Mouse (Mus musculus) intestine, postnatal 0 days (tissue): ENCODE data around the gene Psmd13. TPM values are rescaled to one million over a fixed set of nuclear protein-coding genes. Genes with fewer than 3 reads are reported as not detected.

Experiments used
- ATAC-seq: fragments of 200-750 bp; cut with Nextera tagmentation; 2 replicates; pipeline ENCODE4 v1.8.0; 2017; ENCODE audit warnings: mild to moderate bottlenecking, moderate TSS enrichment, moderate library complexity
- H3K27ac ChIP-seq: fragments of 300-500 bp; sonication (generic); 2 replicates; pipeline ENCODE4 v1.5.1; 2014; ENCODE audit warnings: mild to moderate bottlenecking, low read depth, low read length, moderate library complexity
- H3K27me3 ChIP-seq: fragments of 300-500 bp; sonication (generic); replicated peaks from 2 replicates; pipeline ENCODE4 v1.6.1; 2014; ENCODE audit warnings: low read length, mixed read lengths; ENCODE audit not compliant: control insufficient read depth, insufficient read depth
- H3K36me3 ChIP-seq: fragments of 300-500 bp; sonication (generic); 2 replicates; pipeline ENCODE4 v1.6.1; 2014; ENCODE audit warnings: mild to moderate bottlenecking, moderate library complexity; ENCODE audit not compliant: control insufficient read depth, insufficient read depth
- H3K4me1 ChIP-seq: fragments of 300-500 bp; sonication (generic); replicated peaks from 2 replicates; pipeline ENCODE4 v1.6.1; 2014; ENCODE audit warnings: antibody characterized with exemption, low read length, mixed read lengths; ENCODE audit not compliant: control insufficient read depth, insufficient read depth
- H3K4me2 ChIP-seq: fragments of 300-500 bp; sonication (generic); replicated peaks from 2 replicates; pipeline ENCODE4 v1.6.1; 2014; ENCODE audit warnings: low read depth, mild to moderate bottlenecking, moderate library complexity
- H3K4me3 ChIP-seq: fragments of 300-500 bp; sonication (generic); 2 replicates; pipeline ENCODE4 v1.5.1; 2014; ENCODE audit warnings: low read depth, low read length
- H3K9ac ChIP-seq: fragments of 300-500 bp; sonication (generic); 2 replicates; pipeline ENCODE4 v1.6.1; 2014; ENCODE audit warnings: mild to moderate bottlenecking, low read depth, low read length
- H3K9me3 ChIP-seq: fragments of 300-500 bp; sonication (generic); 2 replicates; pipeline ENCODE4 v1.6.1; 2016; ENCODE audit warnings: mixed run types; ENCODE audit not compliant: control insufficient read depth
- CTCF ChIP-seq: sonication (generic); IDR thresholded peaks from 2 replicates; pipeline ENCODE4 v1.5.1; 2016; ENCODE audit warnings: low read depth, mild to moderate bottlenecking, control low read depth, antibody characterized with exemption, moderate library complexity
- WGBS: fragments of 180-500 bp; shearing (Covaris S2); extraction: QIAGEN DNeasy Blood & Tissue Kit; methylation state at CpG from one replicate; pipeline ENCODE4 v1.1.7; 2014; 5-methylcytosine and 5-hydroxymethylcytosine counted together
- polyA plus RNA-seq: library from polyadenylated mRNA; unstranded; fragments of >200 nt; fragmentation: Nextera tagmentation; extraction: Ambion mirVana; gene quantifications from 2 replicates; pipeline ENCODE4 v1.2.1, GENCODE M21; 2015

Gene Psmd13
- polyA plus RNA-seq, 1 experiment from 2014 or later = 155 TPM

DNA sequence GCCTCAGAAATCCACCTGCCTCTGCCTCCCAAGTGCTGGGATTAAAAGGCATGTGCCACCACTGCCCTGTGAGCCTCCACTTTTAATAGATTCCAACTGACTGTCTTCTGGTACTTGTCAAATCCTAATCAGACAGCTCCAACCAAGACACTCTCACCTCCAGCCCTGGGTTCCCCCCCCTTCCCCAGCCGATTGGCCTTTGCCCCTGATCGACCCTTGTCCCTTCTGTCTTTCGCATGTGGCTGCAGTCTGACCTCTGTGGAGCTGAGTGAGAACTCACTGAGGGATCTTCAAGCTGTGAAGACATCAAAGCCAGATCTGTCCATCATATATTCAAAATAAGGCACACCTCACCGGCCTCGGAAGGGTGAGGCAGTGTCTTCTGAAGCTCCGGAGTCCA, 45.4 kb downstream of the Psmd13 start:
- Histone ChIP-seq H3K27ac (no peak overlapping the region), H3K9me3 (no peaks in the 10 kb centered on the region), H3K36me3 (peaks cover 47% of the 10 kb centered on the region), H3K4me3 (no peak overlapping the region), H3K9ac (no peak overlapping the region), H3K4me1 (peaks cover 3% of the 10 kb centered on the region; the same call in 1 of the 2 replicates), H3K4me2 (no peak overlapping the region), H3K27me3 (peaks cover 2% of the 10 kb centered on the region; the same call in 1 of the 2 replicates)
- WGBS = 77% methylated on average over 6 of the region's 6 CpGs
- no peak for ATAC-seq
- no peak for TF ChIP-seq CTCF

DNA sequence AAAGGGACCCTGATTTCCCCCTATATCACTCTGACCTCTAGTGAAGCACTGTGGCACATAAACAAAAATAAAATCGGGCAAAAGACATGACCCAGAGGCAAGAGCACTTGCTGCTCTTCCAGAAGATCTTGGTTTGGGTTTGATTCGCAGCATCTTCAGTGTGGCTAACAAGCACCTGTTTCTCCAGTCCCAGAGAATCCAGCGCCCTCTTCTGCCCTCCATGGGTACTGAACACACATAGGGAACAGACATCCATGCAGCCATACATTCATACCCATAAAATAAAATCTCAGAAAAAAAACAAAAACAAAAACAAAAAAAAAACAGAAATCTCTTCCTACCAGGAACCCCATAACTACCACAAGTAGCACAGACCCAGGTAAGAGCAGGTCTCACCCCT, 56.7 kb downstream of the Psmd13 start:
- Histone ChIP-seq H3K4me3 (no peak overlapping the region), H3K9ac (no peak overlapping the region), H3K27me3 (no peaks in the 10 kb centered on the region), H3K27ac (no peak overlapping the region), H3K4me2 (no peak overlapping the region), H3K36me3 (no peaks in the 10 kb centered on the region), H3K9me3 (no peaks in the 10 kb centered on the region), H3K4me1 (peaks cover 14% of the 10 kb centered on the region)
- no peak for ATAC-seq
- TF ChIP-seq CTCF = peak; percentile 69
- 63% methylated on average over 3 of the region's 3 CpGs for WGBS

DNA sequence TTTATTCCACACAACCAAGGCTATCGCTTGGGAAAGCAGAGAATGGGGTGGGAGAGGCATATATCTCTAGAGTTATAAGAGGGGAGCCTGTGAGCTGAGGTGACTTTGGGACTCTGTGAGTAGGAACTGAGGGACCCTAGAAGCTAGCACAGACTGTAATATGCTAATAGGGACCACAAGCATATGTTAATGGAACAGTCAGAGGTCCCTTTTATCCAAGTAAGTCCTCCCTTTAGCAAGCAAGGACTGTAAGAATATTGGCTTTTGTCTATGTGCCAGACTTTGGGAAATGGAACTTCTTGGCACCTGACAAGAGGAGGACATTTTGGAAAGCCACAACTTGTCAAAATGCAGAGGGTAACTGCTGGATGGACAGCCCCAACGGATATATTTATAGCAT, 57.1 kb downstream of the Psmd13 start:
- no peak overlapping the region for H3K9ac ChIP-seq
- H3K36me3 ChIP-seq = no peaks in the 10 kb centered on the region
- peaks cover 14% of the 10 kb centered on the region for H3K4me1 ChIP-seq
- TF ChIP-seq CTCF = no peak
- no peaks in the 10 kb centered on the region for H3K9me3 ChIP-seq
- no peaks in the 10 kb centered on the region for H3K27me3 ChIP-seq
- H3K4me2 ChIP-seq = no peak overlapping the region
- no peak overlapping the region for H3K27ac ChIP-seq
- ATAC-seq = no peak
- no peak overlapping the region for H3K4me3 ChIP-seq
- WGBS = 59% methylated on average over 2 of the region's 2 CpGs

DNA sequence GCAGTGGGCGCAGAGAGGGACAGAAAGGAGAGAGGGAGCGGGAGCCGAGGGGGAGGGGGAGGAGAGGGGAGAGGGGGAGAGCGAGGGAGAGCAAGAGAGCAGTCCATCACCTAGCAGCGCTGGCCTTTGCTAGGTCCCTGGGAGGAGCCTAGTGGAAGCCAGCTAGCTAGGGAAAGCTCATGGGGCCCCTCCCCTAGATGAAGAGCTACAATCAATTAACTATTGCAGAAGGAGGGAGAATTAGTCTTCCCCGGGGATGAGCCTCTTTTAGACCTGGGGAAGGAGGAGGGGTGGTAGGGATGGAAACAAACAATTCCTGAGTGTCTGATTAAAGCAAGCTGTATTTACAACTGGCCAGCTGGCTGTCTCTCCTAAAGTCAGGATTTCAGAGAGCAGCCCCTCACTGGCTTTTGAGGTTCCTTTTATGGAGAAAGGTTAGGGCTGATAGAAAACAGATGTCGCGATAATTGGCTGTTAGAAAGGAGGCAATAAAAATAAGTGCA, 58.0 kb downstream of the Psmd13 start:
- Histone ChIP-seq H3K36me3 (0 out of 2 replicates have a peak, but pooled peaks cover 2% of the 10 kb centered on the region), H3K4me1 (peaks cover 11% of the 10 kb centered on the region), H3K9ac (no peak overlapping the region), H3K27ac (peak overlapping the region; percentile 35; the same call in 1 of the 2 replicates), H3K4me3 (no peak overlapping the region), H3K27me3 (no peaks in the 10 kb centered on the region), H3K4me2 (peak overlapping the region; percentile 27; the same call in 1 of the 2 replicates), H3K9me3 (no peaks in the 10 kb centered on the region)
- peak; percentile 18; the same call in 1 of the 2 replicates for ATAC-seq
- WGBS = 15% methylated on average over 7 of the region's 8 CpGs
- no peak for TF ChIP-seq CTCF

GRCm38 (mm10) chr7:140941222-140942051, 59.7 kb downstream of the Psmd13 start, which contains the start of gene Pgghg:
Gene Pgghg, plus strand, starts transcription at chr7:140941391.
- Histone ChIP-seq H3K36me3 (peaks cover 19% of the 10 kb centered on the region), H3K4me3 (peak within 1 kb of the TSS; percentile 47), H3K9me3 (no peaks in the 10 kb centered on the region), H3K27ac (peak within 1 kb of the TSS; percentile 78), H3K9ac (peak within 1 kb of the TSS; percentile 52), H3K4me1 (peaks cover 6% of the 10 kb centered on the region), H3K27me3 (no peaks in the 10 kb centered on the region), H3K4me2 (peak within 1 kb of the TSS; percentile 72)
- 2% methylated on average over 33 of the region's 33 CpGs for WGBS
- ATAC-seq = peak; percentile 79
- TF ChIP-seq CTCF = peak; percentile 96

DNA sequence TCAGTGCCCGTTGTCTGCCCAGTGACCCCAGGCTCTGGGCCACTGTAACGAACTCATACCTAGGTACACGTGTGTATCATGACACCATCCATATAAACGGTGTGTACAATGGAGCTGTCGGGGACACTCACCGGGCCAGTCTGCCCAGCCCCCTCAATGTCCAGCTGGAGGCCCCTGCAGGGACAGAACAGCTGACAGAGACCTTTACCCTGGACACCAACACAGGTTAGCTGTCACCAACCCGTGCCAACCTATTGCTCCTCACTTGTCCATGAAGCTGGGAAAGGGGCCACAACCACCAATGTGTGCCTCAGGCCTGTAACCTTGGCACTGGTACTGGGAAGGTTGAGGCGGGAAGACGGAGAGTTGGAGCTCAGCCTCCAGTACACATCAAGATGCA, 60.6 kb downstream of the Psmd13 start:
- whole genome bisulfite sequencing = 28% methylated on average over 9 of the region's 9 CpGs
- ATAC-seq = no peak

More for the DNA sequence above, 60.6 kb downstream of the Psmd13 start:
- no peak for TF ChIP-seq CTCF
- H3K4me1 ChIP-seq = peaks cover 6% of the 10 kb centered on the region
- H3K4me2 ChIP-seq = peak overlapping the region; percentile 72
- peak overlapping the region; percentile 52 for H3K9ac ChIP-seq
- H3K9me3 ChIP-seq = no peaks in the 10 kb centered on the region
- peak overlapping the region; percentile 78 for H3K27ac ChIP-seq
- H3K4me3 ChIP-seq = peak overlapping the region; percentile 47
- H3K27me3 ChIP-seq = no peaks in the 10 kb centered on the region
- H3K36me3 ChIP-seq = peaks cover 28% of the 10 kb centered on the region
